Mouse (Mus musculus): ENCODE measurements around the gene Cst9. TPM values are rescaled to one million over a fixed set of nuclear protein-coding genes. Genes with fewer than 3 reads are reported as not detected.

Gene Cst9
- not detected in 2 replicates for polyA plus RNA-seq (2012; ENCODE audit: insufficient read depth, insufficient read length, missing spikeins)

DNA sequence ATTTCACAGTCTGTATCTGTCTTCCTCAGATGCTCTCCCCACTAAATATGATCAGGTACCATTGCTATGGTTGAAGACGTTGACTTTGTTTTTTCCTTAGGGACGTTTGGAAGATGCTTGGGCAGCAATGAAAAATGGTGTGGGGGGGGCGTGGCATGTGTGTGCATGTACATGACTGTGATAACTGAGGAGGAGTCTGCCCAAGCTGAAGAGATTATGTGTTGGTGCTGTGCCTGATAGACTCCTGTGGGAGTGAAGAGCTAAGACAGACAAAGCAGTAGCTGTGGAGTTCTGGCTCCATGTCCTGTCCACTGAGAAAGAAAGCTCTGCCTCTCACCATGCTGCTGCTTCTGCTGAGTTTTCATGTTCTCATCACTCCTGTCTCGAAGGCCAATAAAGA, at the start of gene Cst9:
Cst9 (plus strand) TSS at position 236 of the 400 bp plus-strand sequence.
- H3K4me1 ChIP-seq (ENCODE audit: control insufficient read depth, insufficient read depth, low read length) = no peaks in the 10 kb centered on the region
- TF ChIP-seq CTCF (IDR thresholded peaks at IDR 0.05; ENCODE audit: low read depth, low read length) (no peak), POLR2A (IDR thresholded peaks at IDR 0.05; ENCODE audit: borderline replicate concordance, low read depth, low read length) (no peak)

DNA sequence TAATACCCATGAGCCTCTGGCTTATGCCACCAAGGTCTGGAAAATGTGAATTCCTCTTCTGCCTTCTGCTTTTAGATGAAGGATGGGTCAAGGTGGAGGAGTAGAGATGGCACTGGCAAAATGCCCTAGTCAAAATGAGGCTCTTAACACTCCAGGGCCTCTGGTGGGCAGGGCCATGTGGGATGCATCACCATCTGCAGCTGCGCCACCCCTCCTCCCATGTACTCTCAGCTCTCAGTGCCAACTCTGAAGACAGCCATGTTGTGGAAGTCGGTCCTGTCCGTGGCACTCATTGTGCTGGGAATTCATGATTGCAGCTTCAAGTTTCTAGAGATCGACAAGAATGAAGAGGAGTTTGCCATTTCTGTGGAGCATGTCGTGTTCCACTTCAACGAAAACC, 45.8 kb upstream of the Cst9 start, which contains the start of gene Cst12:
Cst12 (plus strand) TSS at position 220 of the 400 bp plus-strand sequence.
- Histone ChIP-seq H3K4me1 (ENCODE audit: control insufficient read depth, insufficient read depth, low read length) (no peaks in the 10 kb centered on the region), H3K4me3 (ENCODE audit: insufficient read depth, low read length) (no peak within 1 kb of the TSS)
- TF ChIP-seq CTCF (IDR thresholded peaks at IDR 0.05; ENCODE audit: low read depth, low read length) = no peak
- TF ChIP-seq POLR2A (IDR thresholded peaks at IDR 0.05; ENCODE audit: borderline replicate concordance, low read depth, low read length) = no peak

More for the DNA sequence above, at the start of gene Cst9:
- Histone ChIP-seq H3K4me3 (ENCODE audit: insufficient read depth, low read length) (no peak within 1 kb of the TSS), H3K27ac (ENCODE audit: insufficient read depth, low read depth, low read length) (no peak within 1 kb of the TSS)

DNA sequence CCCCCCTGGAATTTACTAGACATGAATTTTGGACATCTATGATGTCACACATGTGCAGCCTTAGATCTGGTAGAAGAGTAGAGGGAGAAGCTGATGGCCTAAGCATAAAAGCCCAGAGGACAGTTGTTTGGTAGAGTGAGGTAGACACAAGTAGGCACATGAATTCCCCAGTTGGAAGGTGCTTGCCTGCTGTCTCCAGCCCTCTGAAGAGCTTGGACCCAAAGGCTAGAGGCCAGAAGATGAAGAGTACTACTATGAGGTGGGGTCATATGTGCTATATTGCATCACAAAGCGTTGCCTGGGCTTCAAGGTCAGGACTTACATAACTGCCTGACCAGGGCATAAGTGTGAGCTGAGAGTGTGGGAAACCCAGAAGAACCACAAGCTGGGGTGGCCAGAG, 36.5 kb upstream of the Cst9 start, which contains the start of gene Cst8:
Cst8 (plus strand) TSS at position 301 of the 400 bp plus-strand sequence.
- TF ChIP-seq CTCF (IDR thresholded peaks at IDR 0.05; ENCODE audit: low read depth, low read length) = no peak
- TF ChIP-seq POLR2A (IDR thresholded peaks at IDR 0.05; ENCODE audit: borderline replicate concordance, low read depth, low read length) = no peak
- Histone ChIP-seq H3K4me1 (ENCODE audit: control insufficient read depth, insufficient read depth, low read length) (no peaks in the 10 kb centered on the region), H3K27ac (ENCODE audit: insufficient read depth, low read depth, low read length) (no peak within 1 kb of the TSS), H3K4me3 (ENCODE audit: insufficient read depth, low read length) (no peak within 1 kb of the TSS)

More for the DNA sequence above, 45.8 kb upstream of the Cst9 start, which contains the start of gene Cst12:
- no peak within 1 kb of the TSS for H3K27ac ChIP-seq (ENCODE audit: insufficient read depth, low read depth, low read length)

DNA sequence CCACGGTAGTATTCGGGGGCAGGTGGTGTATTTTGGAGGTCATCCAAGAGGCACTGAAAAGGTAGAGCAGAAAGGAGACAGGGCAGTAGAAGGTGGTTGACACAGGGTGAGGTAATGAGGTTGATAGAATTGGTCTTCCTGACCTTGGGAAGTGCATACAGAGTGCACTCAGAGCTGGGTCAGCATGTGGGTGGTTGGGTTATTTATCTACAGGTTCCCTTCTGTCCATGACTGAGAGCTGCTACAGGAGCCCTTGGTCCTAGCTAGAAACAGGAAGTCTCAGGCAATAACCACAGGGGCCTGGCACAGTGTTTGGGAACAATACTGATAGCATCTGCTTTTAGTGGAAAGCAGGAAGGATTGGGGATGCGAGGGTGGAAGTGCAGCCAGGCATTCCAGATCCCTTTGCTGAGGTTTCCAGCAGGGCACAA, 33.4 kb upstream of the Cst9 start:
- Histone ChIP-seq H3K4me1 (ENCODE audit: control insufficient read depth, insufficient read depth, low read length) (no peaks in the 10 kb centered on the region), H3K4me3 (ENCODE audit: insufficient read depth, low read length) (no peak overlapping the region), H3K27ac (ENCODE audit: insufficient read depth, low read depth, low read length) (no peak overlapping the region)
- TF ChIP-seq POLR2A (IDR thresholded peaks at IDR 0.05; ENCODE audit: borderline replicate concordance, low read depth, low read length) = no peak
- no peak for TF ChIP-seq CTCF (IDR thresholded peaks at IDR 0.05; ENCODE audit: low read depth, low read length)

DNA sequence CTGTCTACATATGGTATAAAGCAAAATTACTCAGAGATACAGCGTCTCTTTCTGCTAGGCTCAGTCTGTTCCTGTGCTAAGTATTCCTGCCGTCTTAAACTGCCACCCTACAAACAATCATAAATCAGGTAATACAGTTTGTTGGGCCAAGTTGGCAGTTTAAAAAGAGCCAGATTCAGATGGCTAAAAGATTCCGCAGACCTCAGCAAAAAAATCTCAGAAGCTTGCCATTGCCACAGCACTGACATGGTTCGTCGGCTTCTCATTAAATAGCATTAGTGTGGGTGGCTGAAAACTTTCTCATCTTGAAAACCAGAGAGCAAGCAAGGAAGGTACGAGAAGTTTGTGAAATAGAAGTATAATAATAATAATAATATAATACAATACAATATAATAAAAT, 28.3 kb upstream of the Cst9 start:
- Histone ChIP-seq H3K4me3 (ENCODE audit: insufficient read depth, low read length) (no peak overlapping the region), H3K4me1 (ENCODE audit: control insufficient read depth, insufficient read depth, low read length) (no peaks in the 10 kb centered on the region), H3K27ac (ENCODE audit: insufficient read depth, low read depth, low read length) (no peak overlapping the region)
- TF ChIP-seq CTCF (IDR thresholded peaks at IDR 0.05; ENCODE audit: low read depth, low read length) = no peak
- TF ChIP-seq POLR2A (IDR thresholded peaks at IDR 0.05; ENCODE audit: borderline replicate concordance, low read depth, low read length) = no peak

DNA sequence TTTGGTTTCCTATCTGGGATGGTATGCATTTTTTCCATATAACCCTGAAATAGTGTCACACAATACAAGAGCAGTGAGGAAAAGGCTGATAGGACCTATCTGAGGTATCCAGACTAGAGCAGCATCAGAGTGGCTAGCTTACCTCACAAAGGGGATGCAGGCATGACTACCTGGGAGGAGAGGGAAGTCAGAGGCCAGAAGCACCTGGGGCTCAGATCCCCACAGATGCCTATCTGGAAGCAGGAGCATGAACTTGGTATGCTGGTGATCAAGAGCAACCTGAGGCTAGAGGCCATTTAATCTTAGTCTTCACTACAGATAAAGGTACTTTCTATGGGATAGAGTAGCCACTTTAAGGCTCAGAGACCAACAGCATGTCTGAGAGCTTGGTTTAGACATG, 15.0 kb upstream of the Cst9 start, which contains the start of gene Cst13:
Cst13 (plus strand) TSS at position 173 of the 400 bp plus-strand sequence.
- Histone ChIP-seq H3K27ac (ENCODE audit: insufficient read depth, low read depth, low read length) (no peak within 1 kb of the TSS), H3K4me3 (ENCODE audit: insufficient read depth, low read length) (no peak within 1 kb of the TSS), H3K4me1 (ENCODE audit: control insufficient read depth, insufficient read depth, low read length) (no peaks in the 10 kb centered on the region)
- TF ChIP-seq CTCF (IDR thresholded peaks at IDR 0.05; ENCODE audit: low read depth, low read length) (no peak), POLR2A (IDR thresholded peaks at IDR 0.05; ENCODE audit: borderline replicate concordance, low read depth, low read length) (no peak)

DNA sequence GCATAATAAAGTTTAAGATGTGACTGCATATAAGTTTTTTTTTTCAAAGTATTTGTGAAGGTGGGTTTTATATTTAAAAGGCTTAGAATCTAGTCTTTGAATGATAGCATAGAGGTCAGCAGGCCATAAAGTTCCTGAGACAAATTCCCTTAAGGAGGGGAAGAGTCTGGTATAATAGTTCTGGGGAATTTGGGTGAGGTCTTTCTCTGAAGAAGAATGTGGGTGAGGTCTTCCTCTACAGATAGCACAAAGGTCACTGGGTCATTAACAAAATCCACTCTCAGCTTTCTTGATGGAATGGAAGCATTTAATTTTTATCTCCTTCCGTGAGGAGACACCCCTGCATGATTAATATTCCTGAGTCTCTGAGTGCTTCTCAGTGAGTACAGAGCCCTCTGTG, 9.0 kb upstream of the Cst9 start:
- TF ChIP-seq CTCF (IDR thresholded peaks at IDR 0.05; ENCODE audit: low read depth, low read length) (no peak), POLR2A (IDR thresholded peaks at IDR 0.05; ENCODE audit: borderline replicate concordance, low read depth, low read length) (no peak)
- Histone ChIP-seq H3K27ac (ENCODE audit: insufficient read depth, low read depth, low read length) (no peak overlapping the region), H3K4me1 (ENCODE audit: control insufficient read depth, insufficient read depth, low read length) (no peaks in the 10 kb centered on the region), H3K4me3 (ENCODE audit: insufficient read depth, low read length) (no peak overlapping the region)

DNA sequence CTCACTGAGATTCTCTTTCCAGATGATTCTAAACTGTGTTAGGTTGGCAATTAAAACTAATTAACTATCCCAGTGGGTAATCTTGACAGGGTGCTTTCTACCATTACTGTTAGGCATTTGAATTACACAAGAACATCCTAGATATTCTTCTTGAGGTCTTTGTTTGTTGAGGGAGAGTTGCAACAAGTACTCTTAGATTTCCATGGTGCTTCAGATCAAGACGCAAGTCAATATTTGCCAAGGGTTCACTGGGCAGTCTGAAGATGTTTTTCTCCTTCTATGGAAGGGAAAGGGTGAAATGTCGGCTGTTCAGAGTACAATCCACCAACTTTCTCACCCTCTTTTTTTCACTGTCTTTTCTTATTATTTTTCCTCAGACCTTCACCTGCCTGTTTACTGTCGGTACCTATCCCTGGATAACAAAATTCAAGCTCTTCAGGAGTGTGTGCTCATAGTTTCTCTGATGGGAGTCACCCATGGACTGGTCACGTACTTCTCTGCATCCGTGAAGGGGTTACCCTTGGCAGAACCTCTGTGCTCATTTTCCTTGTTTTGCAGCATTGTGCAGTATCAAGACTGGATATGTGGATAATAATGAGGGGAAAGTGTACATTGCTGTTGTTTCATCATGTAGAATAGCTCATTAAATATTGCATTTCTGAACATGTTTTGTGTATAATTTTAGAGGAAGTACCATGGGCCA, 3.3 kb downstream of the Cst9 start:
- Histone ChIP-seq H3K4me3 (ENCODE audit: insufficient read depth, low read length) (no peak overlapping the region), H3K27ac (ENCODE audit: insufficient read depth, low read depth, low read length) (no peak overlapping the region), H3K4me1 (ENCODE audit: control insufficient read depth, insufficient read depth, low read length) (no peaks in the 10 kb centered on the region)
- TF ChIP-seq POLR2A (IDR thresholded peaks at IDR 0.05; ENCODE audit: borderline replicate concordance, low read depth, low read length) = no peak
- no peak for TF ChIP-seq CTCF (IDR thresholded peaks at IDR 0.05; ENCODE audit: low read depth, low read length)

DNA sequence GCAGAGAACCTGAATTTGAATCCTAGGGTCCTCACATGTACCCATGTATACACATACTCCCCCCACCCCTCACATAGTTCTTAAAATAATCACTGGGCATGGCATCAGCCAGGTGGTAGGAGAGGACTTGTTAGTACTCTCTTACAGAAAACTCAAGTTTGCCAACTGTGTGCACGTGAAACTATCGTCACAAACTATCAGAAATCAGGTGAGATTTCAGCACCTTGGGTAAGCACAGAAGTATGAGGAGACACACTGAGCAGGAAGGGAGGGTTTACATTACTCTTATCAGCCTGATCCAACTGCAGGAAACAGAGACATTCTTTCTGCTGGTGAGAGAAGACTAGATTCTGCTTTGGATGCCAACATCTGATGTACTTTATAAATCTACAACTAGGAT, 4.3 kb downstream of the Cst9 start:
- Histone ChIP-seq H3K27ac (ENCODE audit: insufficient read depth, low read depth, low read length) (no peak overlapping the region), H3K4me3 (ENCODE audit: insufficient read depth, low read length) (no peak overlapping the region), H3K4me1 (ENCODE audit: control insufficient read depth, insufficient read depth, low read length) (no peaks in the 10 kb centered on the region)
- no peak for TF ChIP-seq POLR2A (IDR thresholded peaks at IDR 0.05; ENCODE audit: borderline replicate concordance, low read depth, low read length)
- no peak for TF ChIP-seq CTCF (IDR thresholded peaks at IDR 0.05; ENCODE audit: low read depth, low read length)
